Mouse (Mus musculus) thymus, postnatal 14 days (tissue): ENCODE results near the gene Etv4.

Source experiments
- DNase-seq: peaks from one replicate; pipeline ENCODE4 v3.0.0; 2021

Etv4 gene

DNA sequence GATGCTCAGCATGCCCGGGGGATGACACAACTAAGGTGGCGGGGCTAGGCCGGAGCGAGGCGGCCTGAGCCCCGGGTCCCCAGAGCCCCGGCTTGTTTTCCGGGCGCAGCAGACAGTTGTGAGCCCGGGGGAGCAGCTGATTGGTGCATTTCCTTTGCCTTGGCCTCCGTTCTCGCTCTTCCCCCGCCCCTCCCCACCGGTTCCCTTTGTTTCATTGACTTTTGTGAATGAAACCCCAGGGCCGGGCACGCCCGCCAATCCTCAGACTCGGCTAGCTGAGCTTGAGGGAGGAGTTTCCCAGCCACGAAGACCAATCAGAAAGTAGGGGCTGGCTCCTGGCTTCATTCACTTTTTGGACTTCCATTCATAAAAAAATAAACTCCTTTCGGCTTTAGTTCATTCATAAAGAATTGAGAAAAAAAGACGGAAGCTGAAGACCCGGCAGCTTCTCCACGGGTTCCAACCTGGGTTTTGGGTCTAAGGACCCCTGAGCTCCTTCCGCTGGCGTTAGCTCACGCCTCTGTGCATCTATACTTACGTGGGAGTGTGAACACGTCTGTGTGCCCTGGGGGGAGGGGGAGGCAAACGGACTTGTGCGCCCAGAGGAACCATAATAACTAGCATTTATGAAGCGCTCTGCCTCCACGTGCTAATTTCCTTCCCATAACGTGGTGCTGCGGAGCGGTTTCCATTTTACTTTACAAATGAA lies at the start of gene Etv4:
Gene Etv4, minus strand, starts transcription at position 229 of the 709 bp plus-strand sequence.
- peak; percentile 95 for DNase-seq

DNA sequence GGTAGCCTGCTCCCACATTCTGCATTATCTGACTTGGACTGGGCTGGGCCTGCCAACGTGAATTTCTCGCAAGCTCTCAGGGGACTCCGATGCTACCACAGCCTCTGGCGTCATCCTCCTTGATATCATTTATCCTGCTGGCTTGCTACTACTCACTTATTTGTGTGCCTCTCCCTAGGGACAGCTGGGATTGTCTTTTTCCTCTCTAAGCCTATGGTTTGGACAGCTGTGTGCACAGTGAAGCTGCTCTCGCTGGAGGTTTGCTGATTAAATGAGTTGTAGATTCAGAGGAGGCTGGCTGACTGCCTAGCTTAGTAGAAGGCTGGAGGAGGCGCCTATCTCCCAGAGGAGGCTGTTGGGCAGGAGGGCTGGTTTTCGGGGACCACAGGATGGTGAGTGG lies 46.8 kb upstream of the Etv4 start:
- DNase-seq, result no peak

DNA sequence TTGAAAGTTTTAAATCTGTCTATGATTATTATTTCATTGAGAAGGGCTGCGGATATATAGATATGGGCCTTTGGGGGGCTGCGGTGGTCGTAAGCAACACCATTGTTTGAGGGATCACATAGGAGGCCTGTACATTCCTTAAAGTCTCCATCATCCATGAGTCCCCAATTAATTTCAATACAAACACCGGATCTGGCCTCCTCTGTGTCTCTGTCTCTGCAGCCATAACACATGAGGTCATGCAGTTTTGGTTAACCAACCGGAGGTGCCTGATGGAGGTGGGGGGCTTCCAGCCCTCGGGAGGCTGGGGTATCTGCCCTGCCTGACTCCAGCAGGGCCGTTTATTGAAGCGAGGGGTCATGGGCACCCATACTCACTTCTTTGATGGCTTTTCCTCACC lies 45.4 kb upstream of the Etv4 start:
- no peak for DNase-seq

DNA sequence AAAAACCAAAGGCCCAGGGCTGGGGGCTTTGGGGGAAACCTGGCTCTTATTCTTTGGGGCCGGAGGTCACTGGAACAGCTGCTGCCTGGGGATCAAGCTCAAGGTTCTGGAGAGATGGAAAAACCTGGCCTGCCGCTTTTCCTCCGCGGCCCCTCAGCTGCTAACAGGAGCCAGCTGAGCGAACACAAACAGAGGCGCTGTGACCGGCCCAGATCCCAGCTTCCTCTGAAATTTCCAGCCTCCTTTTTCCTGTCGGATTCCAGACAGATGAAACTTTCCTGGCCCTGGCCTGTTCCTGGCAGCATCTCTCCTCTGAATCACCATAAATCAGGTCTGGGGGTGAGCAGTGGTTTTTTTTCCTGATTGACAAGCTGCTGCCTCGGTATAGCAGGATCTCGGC lies 44.9 kb upstream of the Etv4 start:
- DNase-seq, result no peak

DNA sequence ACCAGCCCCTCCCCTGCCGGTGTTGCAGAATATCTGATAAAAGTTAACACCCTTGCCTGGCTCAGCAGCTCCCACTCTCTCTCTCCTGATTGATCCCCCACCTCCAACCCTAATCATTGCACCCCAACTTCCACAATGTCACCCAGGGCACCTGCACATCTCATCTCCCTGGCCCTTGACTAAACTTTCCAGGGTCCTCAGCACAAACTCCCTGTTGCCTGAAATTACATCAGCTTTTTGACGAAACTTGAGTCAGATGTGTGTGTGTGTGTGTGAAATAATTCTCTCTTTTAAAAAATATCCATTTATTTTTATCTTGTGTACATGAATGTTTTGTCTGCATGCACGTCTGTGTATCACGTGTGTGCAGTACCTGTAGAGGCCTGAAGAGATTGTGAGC lies 43.5 kb upstream of the Etv4 start:
- DNase-seq, result no peak

DNA sequence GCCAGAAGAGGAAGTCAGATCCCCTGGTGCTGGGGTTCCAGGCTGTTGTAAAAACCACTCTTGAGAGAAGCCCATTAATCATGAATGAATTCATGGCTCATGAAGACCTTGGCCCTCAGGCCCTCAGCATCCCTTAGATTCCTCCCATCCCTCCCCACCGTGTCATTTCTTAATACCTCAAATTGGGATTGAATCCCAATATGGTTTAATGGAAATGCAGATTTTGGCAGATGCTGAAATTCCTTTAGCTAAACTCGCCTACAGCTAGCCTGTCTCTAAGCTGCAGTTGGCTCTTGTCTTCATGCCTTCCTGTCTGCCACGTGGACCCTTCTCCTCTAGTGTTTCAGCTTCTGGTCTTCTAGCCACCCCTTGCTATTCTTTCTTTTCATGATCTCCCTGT lies 38.0 kb upstream of the Etv4 start:
- DNase-seq, result no peak

DNA sequence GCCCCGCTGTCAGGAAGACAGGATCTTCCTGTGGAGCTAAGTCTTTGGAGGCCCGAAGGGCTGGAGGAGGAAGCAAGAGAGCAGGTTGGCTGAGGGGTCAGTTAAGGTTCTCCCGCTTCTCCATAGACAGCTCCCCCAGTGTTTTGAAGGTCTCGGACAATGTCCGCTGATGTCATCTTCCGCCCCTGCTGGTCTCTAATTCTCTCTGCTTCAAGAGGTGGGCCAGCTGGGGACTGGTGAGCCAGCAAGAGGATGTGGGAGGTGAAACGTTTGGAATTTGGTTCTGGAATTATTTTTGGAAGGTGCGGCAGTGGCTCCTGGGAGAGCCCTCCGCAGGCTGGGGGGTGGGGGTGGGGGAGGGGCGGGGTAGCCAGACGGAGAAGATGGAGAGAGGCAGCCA lies 35.7 kb upstream of the Etv4 start:
- no peak for DNase-seq

DNA sequence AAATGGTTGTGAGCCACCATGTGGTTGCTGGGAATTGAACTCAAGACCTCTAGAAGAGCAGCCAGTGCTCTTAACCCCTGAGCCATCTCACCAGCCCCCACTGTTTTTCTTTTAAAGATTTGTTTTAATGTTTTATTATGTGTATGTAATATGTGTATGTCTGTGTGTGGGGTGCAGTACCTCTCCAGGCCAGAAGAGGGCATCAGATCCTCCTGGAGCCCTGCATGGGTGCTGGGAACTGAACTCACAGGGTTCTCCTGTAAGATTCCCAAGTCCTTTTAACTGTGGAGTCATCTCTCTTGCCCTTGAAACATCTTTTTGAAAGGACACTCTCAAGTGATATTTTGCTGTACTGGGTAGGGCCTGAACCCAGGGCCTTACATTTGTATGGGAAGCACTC lies 34.7 kb upstream of the Etv4 start:
- no peak for DNase-seq

DNA sequence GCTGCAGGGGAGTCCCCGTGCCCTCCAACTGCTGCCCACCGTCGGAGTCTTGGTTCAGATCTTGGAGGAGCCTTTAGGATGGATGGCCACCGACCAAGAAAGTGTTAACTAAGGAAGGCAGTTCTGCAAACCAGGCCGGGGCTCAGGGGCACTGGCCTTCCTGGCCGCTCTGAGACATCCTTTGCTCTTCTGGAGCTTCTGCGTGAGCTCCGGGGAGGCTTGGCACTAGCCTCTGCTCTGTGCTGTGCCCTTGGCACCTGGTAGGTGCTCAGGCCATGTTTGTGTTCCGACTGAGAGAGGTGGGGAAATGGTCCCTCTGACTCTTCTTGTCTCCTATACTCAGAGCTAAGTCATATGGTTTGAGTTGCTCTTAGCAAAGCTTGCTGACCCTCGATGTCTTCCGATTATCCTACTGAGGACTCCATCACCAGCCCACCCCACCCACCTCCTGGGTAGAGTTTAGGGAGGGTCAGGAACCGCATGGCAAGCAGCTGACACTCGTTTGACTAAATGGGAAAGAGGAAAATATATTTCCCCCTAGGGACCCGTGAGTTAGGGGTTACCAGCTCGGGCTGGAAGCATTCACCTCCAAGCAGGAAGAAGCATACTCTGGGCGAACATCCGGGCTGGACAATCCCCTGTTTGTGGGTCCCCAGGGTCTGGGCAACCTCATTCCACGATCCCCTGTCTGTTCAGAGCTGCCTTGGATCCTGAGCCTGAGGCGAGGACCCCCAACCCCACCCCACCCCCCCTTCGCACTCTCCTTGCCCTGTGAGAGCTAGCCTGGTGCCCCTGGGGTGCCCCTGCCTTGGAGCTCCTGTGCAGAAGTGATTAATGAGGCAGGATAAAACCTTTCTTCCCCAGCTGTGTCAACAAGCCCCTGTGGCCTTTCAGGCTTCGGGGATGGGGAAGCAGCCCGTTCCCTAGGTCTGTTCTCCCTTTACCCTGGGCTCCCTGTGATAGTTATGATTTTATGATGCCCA lies 30.2 kb upstream of the Etv4 start:
- no peak for DNase-seq

DNA sequence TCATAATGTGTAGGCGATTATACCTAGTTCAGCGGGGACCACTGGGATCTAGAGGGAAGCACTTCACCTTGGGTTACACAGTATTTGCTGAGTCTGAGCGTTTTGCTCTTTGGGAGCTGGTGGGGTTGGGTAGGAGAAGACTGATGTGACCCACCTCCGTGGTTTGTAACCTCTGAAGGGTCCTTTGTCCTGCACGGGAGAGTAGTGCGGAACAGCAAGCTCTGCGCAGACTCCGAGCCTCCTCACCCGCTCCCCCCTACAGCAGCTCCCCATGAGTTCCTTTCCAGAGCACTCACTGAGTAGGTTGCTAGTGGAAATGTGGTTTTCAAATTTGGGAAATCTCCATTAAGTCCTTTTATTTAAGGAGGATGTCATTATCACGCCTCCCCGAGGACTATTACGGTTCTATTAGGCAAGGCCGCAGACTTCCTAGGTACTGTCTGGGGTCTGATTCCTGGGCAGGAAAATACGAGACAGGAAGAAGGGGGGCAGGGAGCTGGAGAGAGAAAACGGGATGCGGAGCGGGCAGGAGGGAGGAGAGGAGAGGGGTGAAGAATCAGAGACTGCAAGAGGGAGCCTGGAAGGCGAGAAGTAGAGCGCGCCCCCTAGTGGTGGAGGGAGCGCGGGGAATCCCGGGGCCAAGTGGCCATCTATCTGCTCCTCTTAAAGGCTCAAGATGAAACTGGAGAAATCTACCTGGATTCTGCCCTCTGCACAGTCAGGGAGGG lies 29.4 kb upstream of the Etv4 start:
- peak; percentile 70 for DNase-seq

DNA sequence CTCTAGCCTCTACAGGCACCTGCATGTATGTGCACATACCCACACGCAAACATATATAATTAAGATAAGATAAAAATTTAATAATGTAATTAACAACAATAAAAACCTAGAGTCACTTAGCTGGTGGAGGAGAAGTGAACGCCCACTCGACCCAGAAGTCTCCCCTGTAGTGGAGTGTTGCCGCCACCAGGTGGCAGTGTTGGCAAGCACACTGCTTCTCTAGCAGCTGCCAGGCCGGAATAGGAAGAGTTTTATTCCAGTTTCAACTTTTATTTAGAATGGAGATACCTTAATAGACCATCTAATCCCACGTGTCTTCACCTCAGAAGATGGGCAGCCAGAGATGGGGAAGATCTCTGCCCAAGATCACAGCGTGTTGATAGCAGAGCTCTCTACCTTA lies 28.1 kb upstream of the Etv4 start:
- DNase-seq, result peak; percentile 75

DNA sequence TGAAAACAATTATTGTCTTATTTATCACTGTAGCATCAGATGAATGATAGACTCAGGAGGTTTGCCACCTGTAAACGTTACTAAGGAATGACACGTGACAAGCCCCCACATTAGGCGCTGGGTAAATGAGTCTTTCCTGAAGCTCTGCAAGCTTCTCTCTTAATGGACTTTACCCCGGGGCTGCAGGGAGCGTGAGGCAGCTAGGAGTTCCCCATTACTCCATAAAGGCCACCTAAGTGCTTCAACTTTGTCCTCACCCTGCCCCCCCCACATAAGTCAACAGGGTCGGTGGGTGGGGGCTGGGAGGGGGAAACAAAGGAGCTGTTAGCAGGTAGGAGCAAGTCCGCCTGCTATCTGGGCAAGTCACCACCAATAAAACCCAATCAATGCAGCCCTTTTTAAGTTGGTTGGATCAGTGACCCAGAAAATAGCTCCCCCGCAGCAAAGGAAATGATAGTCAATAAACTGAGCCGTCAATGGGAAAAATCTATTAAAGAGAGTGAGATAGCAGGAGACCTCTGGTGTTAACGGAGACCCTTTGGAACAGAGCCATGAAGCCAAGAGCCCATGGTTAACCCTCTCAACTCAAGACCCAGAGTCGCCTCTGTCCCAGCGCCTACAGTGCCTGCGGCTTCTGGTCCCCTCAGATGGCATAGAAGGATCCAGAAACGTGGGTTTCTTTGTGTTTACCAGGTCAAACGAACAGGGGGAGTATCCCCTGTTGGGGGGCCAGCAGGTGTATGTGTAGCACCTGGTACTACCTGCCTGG lies 24.1 kb upstream of the Etv4 start:
- no peak for DNase-seq

DNA sequence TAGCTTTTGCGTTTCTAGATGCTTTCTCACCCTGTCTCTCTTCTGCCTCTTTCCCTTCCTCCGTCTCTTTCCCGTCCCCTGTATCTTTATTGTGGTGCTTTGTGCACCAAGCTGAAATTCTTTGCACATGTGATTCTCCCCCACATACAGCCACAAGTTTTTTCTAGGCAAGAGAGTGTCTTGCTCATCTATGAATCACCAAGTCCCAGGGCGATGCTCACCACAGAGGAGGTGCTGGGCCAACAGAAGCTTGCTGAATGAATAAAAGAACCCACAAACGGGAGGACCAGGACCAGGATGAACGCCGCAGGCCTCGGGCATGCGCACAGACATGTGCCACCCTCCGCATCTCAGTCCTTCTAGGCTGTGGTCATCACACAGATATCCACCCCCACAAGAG lies 22.1 kb upstream of the Etv4 start:
- no peak for DNase-seq

DNA sequence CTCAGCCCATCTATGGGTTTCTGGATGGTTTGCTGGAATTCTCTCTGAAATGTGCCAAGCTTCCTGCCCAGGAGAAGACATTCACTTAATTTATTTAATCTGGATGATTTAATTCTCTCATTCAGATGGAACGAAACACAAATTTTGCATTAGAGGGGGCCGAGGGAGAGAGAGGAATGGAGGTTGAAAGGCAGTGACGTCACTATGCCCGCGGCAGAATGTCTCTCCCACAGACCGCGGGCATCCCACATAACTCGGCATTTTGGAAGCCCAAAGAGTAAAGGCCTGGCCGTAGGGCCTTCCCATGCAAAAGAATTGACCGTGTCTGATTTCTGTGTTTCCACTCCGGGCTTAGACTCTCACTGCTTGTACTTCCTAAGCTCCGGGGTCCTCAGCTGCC lies 21.6 kb upstream of the Etv4 start:
- DNase-seq, result no peak

DNA sequence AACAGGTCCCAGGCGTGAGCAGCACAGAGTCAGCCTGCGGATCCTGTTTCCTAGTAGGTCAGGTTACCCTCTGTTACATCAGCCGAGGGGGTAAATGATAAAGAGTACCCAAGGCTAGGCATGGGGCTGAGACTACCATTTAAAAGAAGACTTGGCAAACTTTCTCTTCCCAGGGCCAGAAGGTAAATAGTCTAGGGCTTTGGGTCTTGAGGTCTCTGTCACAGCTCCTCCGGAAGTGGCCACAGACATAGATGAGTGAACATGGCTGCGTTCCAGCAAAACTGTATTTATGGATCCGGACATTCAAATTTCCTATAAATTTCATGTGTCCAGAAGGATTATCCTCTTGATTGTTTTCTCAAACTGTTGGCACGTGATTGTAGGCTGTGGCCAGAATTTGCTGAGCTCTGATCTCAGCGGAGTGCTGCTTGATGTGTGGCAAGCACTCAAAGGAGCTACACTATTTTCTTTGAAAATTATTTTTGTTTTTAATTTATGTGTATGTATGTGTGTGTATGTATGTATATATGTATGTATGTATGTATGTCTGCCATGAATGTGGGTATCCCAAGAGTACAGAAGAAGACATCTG lies 20.0 kb upstream of the Etv4 start:
- no peak for DNase-seq

DNA sequence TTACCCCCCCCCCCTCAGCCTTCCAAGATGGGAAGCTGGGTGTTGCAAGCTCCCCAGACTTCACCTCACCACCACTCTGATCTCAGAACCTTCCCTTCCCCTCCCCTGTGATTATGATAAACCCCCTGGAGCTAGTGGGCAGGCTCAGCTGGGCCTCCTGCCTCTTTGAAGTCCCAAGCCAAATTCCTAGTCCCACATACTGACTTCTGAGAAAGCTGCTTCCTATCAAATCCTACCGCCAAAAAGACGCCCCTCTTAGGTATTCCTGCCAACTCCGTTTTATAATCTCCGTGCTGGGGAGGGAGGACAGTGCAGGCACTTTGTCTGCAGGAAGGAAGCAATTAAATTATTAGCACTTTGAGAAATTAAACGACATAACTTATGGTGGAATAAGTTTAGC lies 16.2 kb upstream of the Etv4 start:
- DNase-seq, result no peak

DNA sequence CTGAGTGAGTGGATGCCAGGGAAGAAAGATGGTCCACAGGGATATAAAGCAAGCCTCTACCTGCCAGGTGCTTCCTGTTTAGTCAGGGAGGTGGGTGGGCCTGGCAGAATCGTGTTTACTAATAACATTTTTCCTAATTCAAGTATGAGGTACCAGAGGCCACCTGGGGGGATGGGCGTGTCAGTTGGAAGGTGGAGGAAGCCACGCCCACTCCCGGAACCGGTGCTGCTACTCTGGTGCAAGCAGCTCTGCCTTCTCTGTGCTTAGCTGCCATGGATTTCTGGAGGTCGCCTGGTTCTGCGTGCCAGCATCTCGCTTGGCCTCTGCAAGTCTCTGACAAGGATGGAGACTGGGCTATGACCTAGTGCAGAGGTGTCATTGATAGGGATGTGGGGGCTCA lies 12.9 kb upstream of the Etv4 start:
- DNase-seq, result no peak

DNA sequence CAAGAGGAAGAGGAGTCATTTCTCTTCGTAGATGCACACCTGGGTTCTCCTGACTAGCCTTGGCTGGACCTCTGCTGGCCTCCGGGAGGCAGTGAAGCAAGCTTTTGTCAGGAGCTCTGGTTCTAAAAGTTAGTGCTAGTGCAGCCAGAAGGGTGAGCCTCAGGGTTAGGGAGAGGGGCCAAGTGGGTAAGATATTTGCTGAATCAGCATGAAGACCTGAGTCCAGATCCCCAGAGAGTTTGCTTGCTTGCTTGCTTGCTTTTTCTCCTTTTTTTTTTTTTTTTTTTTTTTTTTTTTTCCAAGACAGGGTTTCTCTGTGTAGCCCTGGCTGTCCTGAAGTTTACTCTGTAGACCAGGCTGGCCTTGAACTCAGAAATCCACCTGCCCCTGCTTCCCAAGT lies 12.2 kb upstream of the Etv4 start:
- no peak for DNase-seq

DNA sequence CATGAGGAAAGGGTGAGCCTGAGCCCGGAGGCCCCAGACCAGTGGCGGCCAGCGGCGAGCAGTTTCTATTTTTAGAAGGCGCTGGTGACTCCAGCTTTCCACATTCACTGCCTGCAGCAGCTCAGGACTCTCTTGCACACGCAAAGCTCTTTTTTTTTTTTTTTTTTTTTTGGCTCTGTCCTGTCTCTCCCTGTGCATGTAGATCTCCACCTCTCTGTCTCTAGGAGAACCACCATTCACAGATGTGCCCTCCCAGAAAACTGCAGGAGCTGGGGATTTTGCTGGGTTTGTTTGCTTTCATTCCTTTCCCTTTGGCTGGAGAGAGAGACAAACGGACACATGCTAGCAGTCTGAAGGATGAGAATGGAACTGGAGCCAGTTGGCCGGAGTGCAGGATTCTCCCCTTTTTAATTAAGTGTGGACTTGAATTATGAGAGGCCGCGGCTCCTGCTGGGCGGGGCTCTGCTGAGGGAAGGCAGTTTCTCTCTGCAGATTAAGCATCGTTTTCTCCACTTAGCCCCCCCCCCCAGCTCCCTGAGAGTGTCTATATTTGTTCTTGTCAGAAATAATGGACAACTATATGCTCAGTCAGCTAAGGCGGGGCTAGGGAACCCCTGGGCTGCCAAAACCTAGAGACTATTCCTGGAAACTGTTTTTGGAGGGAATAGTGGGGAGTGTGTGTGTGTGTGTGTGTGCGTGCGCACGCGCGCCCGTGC lies 5.8 kb upstream of the Etv4 start:
- DNase-seq, result no peak

DNA sequence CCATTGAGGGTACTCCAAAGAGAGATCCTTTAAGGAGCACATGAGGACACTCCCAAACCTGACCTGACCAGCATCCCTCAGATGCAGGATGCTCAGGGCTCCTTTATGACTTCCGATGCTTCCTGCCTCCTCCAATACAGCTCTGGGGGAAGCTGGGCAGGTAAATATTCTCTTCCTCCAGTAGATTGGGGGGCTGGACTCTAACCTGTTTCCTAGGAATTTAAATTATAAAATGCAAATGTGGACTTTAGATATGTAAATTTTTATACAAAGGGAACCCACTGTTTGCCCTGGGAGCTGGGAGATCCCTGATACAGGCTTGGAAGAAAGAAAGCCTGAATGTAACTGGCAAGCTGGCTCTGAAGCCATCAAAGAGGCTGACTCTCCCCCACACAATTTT lies 2.3 kb upstream of the Etv4 start:
- DNase-seq, result no peak

DNA sequence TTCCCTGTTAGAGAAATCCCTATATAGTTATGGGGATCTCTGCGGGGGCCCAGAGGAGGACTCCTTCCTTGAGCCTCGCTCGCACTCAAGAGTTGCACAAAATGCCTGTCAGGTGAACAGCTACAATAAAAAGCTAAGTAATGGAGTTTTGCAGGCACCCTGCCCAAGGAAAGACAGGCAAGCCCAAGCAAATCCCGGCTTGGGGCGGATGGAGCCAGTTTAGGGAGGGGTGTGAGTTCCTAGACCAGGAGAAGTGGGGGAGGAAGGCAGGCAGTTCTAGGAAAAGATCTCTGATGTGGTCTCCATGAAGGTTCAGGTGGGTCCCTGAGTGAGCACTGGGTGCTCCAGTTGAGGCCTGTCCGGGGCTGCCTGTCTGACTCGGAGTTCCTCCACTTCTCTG lies 1.5 kb upstream of the Etv4 start:
- no peak for DNase-seq

DNA sequence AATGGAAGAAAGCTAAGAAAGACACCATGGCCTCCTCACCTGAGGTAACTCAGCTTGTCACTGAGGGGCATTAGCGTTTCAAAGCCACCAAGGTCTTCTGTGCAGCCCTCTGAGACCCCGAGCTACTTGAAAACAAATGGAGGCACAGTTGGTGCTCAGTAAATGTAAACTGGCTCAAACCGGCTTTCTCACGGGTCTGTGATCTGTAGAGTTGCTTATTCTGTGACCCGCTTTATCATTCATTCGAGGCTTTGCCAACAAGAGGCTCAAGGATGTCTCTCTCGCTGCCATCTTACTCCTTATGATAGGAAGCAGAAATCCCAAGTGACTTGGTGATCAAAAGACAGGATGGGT lies 658 bp upstream of the Etv4 start:
- DNase-seq, result no peak
